In the genomic region with DNA sequence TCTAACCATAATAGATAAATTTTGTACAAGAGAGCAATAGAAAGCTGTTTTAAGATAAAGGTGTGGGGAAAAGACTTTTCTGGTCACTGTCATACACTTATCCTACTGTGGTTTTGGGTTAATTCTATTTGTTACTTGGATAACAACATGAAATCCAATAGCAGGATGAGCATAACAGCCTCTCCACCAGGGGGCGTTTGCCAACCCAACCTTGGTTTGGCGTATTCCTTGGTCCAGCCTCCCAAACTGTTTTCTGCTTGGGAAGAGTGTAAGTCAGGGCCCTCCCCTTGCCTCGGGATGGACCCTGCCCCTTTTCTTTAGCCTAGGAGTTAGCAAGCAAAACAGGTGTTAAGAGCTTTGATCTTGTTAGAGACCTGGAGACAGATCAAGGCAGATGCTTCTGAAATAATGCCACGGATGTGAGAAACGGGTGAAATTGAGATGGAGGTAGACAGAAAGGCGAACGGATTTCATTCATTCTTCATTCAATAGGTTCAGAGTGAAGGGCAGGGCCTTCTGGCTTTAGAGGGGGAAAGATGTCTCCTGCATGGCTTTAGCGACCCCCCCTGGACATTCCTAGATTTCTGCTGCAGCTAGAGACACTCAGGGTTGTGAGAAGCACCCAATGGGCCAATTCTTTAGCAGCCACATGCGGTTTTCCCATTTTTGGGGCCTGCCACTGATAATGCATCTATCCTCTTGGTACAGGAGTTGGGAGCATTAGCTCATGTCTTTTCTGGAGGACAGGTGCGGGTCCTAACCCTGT, we compare ENCODE assay signal across 9 mouse cellular contexts.
DNase-seq lines count a peak whose midpoint lies in the region; ATAC-seq and TF ChIP-seq lines count a peak whose summit lies in the region.
"Had no signal": no experiment of that assay in that cellular context is flagged by ENCODE, and none has a peak within 500 bp of the region (broad histone marks: within the 10 kb centered on the region; RNA-seq: fewer than 3 reads in every experiment).

No protein-coding gene starts in this region.

- no peaks in the 10 kb centered on the region for H3K79me2 ChIP-seq in CH12.LX (replicated peaks; ENCODE audit: control insufficient read depth, extremely low read depth, insufficient read depth, poor library complexity, severe bottlenecking)

- H3K27me3 ChIP-seq in intestine, postnatal 0 days (replicated peaks; ENCODE audit: control insufficient read depth, insufficient read depth, low read length), result peaks cover 4% of the 10 kb centered on the region; the same call in 1 of the 2 replicates
- H3K27me3 ChIP-seq in intestine, embryonic 16.5 days (replicated peaks; ENCODE audit: control insufficient read depth, insufficient read depth, low read length), result no peaks in the 10 kb centered on the region; the same call in none of the 2 replicates
- H3K27me3 ChIP-seq in CH12.LX (replicated peaks), result peaks cover 89% of the 10 kb centered on the region

- TF ChIP-seq RAD21 in CH12.LX (IDR thresholded peaks at IDR 0.05; ENCODE audit: low read depth, low read length), result peak; percentile 39

- dilution Hi-C loops in CH12.LX (cut with MboI; ENCODE audit: extremely low pct_ligation_motif_present, extremely low pct_unique_long_range_greater_than_20kb, low sequenced_read_pairs), result no loop called here

- peak; percentile 62 for DNase-seq in CH12.LX (ENCODE audit: extremely low read depth)
- DNase-seq in adrenal gland, adult 18-20 months (ENCODE audit: low spot score in 2 of 2), result peak; percentile 62 to 70
- DNase-seq in embryo, embryonic 10 days (ENCODE audit: low spot score), result peak; percentile 89
- DNase-seq in kidney, adult 9 months, result peak; percentile 77
- peak; percentile 9 to 36 for DNase-seq in natural killer cell, adult 2 months (ENCODE audit: low spot score in 2 of 2)
- peak; percentile 67 for DNase-seq in urinary bladder, postnatal 25 days (ENCODE audit: low spot score)

- no peaks in the 10 kb centered on the region for H3K4me1 ChIP-seq in intestine, postnatal 0 days (replicated peaks; ENCODE audit: control insufficient read depth, insufficient read depth, low read length)
- no peaks in the 10 kb centered on the region; the same call in 1 of the 2 replicates for H3K4me1 ChIP-seq in intestine, embryonic 16.5 days (ENCODE audit: control insufficient read depth, insufficient read depth, low read length)
- H3K4me1 ChIP-seq in CH12.LX (ENCODE audit: control insufficient read depth in 1 of 2, insufficient read depth in 2 of 2), result no peaks in the 10 kb centered on the region

- WGBS in intestine, postnatal 0 days, result 29% methylated on average over 10 of the region's 10 CpGs
- 28% methylated on average over 10 of the region's 10 CpGs for WGBS in intestine, embryonic 16.5 days

- no peak overlapping the region for H3K4me3 ChIP-seq in intestine, postnatal 0 days (ENCODE audit: low read depth, low read length)
- no peak overlapping the region for H3K4me3 ChIP-seq in intestine, embryonic 16.5 days (ENCODE audit: low read length)
- no peak overlapping the region for H3K4me3 ChIP-seq in CH12.LX (replicated peaks in 1 of 3; ENCODE audit: low read depth in 2 of 3, low read length in 2 of 3, poor library complexity in 1 of 3)
- H3K4me3 ChIP-seq: myocyte had no signal

- H3K27ac ChIP-seq in intestine, postnatal 0 days (ENCODE audit: low read depth, low read length), result no peak overlapping the region
- no peak overlapping the region for H3K27ac ChIP-seq in intestine, embryonic 16.5 days (ENCODE audit: low read length)
- no peak overlapping the region for H3K27ac ChIP-seq in CH12.LX (ENCODE audit: insufficient read depth, low read depth)

- no peak for TF ChIP-seq EP300 in CH12.LX (IDR thresholded peaks at IDR 0.05; ENCODE audit: low read length)

- TF ChIP-seq POLR2A in CH12.LX (IDR thresholded peaks at IDR 0.05; ENCODE audit: low read depth, low read length), result no peak

- in situ Hi-C loops in CH12.LX (cut with MboI; ENCODE audit: low pct_ligation_motif_present, low pct_unique_long_range_greater_than_20kb, low sequenced_read_pairs), result no loop called here

- H3K9ac ChIP-seq in intestine, postnatal 0 days (ENCODE audit: low read depth, low read length), result no peak overlapping the region
- H3K9ac ChIP-seq in intestine, embryonic 16.5 days (ENCODE audit: low read depth, low read length), result no peak overlapping the region
- no peak overlapping the region for H3K9ac ChIP-seq in CH12.LX (ENCODE audit: insufficient read depth, low read depth)

- ATAC-seq in intestine, postnatal 0 days, result no peak
- ATAC-seq in intestine, embryonic 16.5 days, result no peak

- no peaks in the 10 kb centered on the region for H3K36me3 ChIP-seq in intestine, postnatal 0 days (ENCODE audit: control insufficient read depth, insufficient read depth)
- no peaks in the 10 kb centered on the region for H3K36me3 ChIP-seq in intestine, embryonic 16.5 days (ENCODE audit: control insufficient read depth, insufficient read depth, low read length)
- H3K36me3 ChIP-seq in CH12.LX (replicated peaks in 1 of 2; ENCODE audit: control insufficient read depth in 1 of 2, insufficient read depth in 1 of 2, low read length in 1 of 2), result no peaks in the 10 kb centered on the region

- peak; percentile 80 for TF ChIP-seq CTCF in intestine, postnatal 0 days (IDR thresholded peaks at IDR 0.05; ENCODE audit: low read depth)
- peak; percentile 75 to 91 for TF ChIP-seq CTCF in CH12.LX (conservative IDR thresholded peaks at IDR 0.05 in 1 of 2, IDR thresholded peaks at IDR 0.05 in 1 of 2; ENCODE audit: low read depth in 2 of 2, low read length in 2 of 2)

- no peaks in the 10 kb centered on the region for H3K9me3 ChIP-seq in intestine, postnatal 0 days (ENCODE audit: control insufficient read depth)
- no peaks in the 10 kb centered on the region for H3K9me3 ChIP-seq in intestine, embryonic 16.5 days (ENCODE audit: control insufficient read depth, low read length)
- no peaks in the 10 kb centered on the region for H3K9me3 ChIP-seq in CH12.LX (replicated peaks; ENCODE audit: low read length)

- no peak overlapping the region for H3K4me2 ChIP-seq in intestine, postnatal 0 days (replicated peaks; ENCODE audit: low read depth)
- no peak overlapping the region for H3K4me2 ChIP-seq in intestine, embryonic 16.5 days (ENCODE audit: low read depth, low read length)
- no peak overlapping the region for H3K4me2 ChIP-seq in CH12.LX (ENCODE audit: insufficient read depth, low read depth, poor library complexity, severe bottlenecking)

TF ChIP-seq in CH12.LX, 34 proteins besides CTCF, POLR2A, EP300 and RAD21:
- TF ChIP-seq NELFE (IDR thresholded peaks at IDR 0.05; ENCODE audit: low read depth, low read length) (no peak), SMC3 (IDR thresholded peaks at IDR 0.05; ENCODE audit: low read depth, low read length) (peak; percentile 58), PAX5 (IDR thresholded peaks at IDR 0.05; ENCODE audit: low read length) (no peak), USF2 (conservative IDR thresholded peaks at IDR 0.05; ENCODE audit: low read depth, low read length) (no peak)

Comparison
In these comparisons a context has a peak if more than half of its experiments do, and no peak if none do; other contexts are left out.
1. DNase-seq: peak in every context shown above with its lines; median percentile 89 in embryo, embryonic 10 days; 77 in kidney, adult 9 months; 67 in urinary bladder, postnatal 25 days; 66 in adrenal gland, adult 18-20 months; 62 in CH12.LX; 22 in natural killer cell, adult 2 months.